Mouse (Mus musculus) ES-E14 (cell line): Measurements from ENCODE around the gene Nr4a1.

ENCODE experiments used
- CHD2 ChIP-seq: IDR thresholded peaks from 2 replicates; pipeline ENCODE4 v1.6.1; 2014; ENCODE audit warnings: mild to moderate bottlenecking, low read depth, low read length, inconsistent platforms
- MAFK ChIP-seq: IDR thresholded peaks from 2 replicates; pipeline ENCODE4 v1.6.1; 2014; ENCODE audit warnings: mild to moderate bottlenecking, low read depth, low read length, inconsistent platforms; ENCODE audit not compliant: insufficient read depth
- ZC3H11A ChIP-seq: IDR thresholded peaks from 2 replicates; pipeline ENCODE4 v1.6.1; 2012; ENCODE audit warnings: low read depth, mild to moderate bottlenecking, inconsistent platforms, low read length, borderline replicate concordance
- ZNF384 ChIP-seq: IDR thresholded peaks from 2 replicates; pipeline ENCODE4 v1.6.1; 2012; ENCODE audit warnings: low read depth, low read length, inconsistent platforms

DNA sequence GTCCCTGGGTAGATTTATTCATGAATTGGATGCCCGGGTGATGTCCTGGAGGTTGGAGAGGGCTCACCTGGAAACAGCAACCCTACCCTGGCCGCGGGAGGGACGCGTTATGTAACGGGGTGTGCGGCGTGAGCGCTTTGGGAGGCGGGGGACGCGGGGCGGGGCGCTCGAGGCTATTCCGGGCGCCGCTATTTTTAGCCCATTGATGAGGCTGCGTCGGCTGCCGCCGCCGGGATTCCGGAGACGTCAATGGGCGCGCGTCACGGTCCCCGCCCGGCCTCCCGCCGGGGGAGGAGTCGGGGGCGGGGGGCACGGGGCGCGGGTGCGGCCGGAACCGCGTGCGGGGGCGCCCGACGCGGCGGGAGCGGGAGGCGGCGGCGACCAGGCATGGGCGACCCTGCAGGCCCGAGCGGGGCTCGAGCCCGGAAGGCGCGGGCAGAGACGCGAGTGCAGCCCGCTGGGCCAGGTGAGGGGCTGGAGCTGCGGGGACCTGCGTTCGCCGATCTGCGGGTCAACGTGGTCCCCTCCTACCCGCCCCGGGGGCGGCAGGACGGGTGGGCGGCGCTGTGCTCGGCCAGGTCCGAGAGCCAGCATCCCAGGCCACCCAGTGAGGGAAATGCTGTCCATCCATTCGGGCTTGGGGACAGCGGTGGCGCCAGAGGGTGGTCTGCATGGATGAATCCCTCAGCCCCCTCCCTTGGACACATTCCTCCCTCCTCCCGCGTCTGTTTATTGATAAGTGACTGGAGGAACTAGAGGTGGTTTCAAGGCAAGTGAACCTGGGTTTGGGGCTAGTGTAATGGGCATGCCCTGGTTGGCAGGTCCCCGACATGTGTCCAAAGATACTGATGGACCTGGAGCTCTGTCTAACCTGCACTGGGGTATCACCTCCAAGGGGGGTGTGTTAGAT lies at the start of gene Nr4a1:
- TF ChIP-seq ZC3H11A (no peak), MAFK (no peak), ZNF384 (no peak), CHD2 (no peak)
